Mouse (Mus musculus): ENCODE results near the gene Tgtp1. TPM values are rescaled to one million over a fixed set of nuclear protein-coding genes. Genes with fewer than 3 reads are reported as not detected.
"Not testable (repeated sequence)": the region's sequence is repeated elsewhere in the genome, so short reads cannot be mapped to it uniquely, and the experiment has no call there.

Gene Tgtp1
- polyA plus RNA-seq (2015; fragmentation: Nextera tagmentation; extraction: Ambion mirVana): 1.3 and 2.0 TPM in 2 replicates

- not testable (repeated sequence) for H3K9ac ChIP-seq; H3K36me3 ChIP-seq; H3K27ac ChIP-seq; ATAC-seq (ENCODE audit: insufficient read depth, low FRiP score, low read depth); H3K4me1 ChIP-seq; H3K9me3 ChIP-seq; H3K4me2 ChIP-seq; H3K27me3 ChIP-seq (replicated peaks); H3K4me3 ChIP-seq (replicated peaks)
- 25% methylated on average over 2 of the region's 2 CpGs for WGBS
Observed at GRCm38 (mm10) chr11:48994018-48994417, at the start of gene Tgtp1. TSS of gene Tgtp1 (minus strand) at chr11:48994172.

- not testable (repeated sequence) for H3K4me3 ChIP-seq (replicated peaks); H3K4me1 ChIP-seq; H3K27ac ChIP-seq; H3K4me2 ChIP-seq; H3K36me3 ChIP-seq; ATAC-seq (ENCODE audit: insufficient read depth, low FRiP score, low read depth); H3K9me3 ChIP-seq; H3K9ac ChIP-seq; H3K27me3 ChIP-seq (replicated peaks)
Observed at GRCm38 (mm10) chr11:49012074-49012473, 18.1 kb upstream of the Tgtp1 start.

DNA sequence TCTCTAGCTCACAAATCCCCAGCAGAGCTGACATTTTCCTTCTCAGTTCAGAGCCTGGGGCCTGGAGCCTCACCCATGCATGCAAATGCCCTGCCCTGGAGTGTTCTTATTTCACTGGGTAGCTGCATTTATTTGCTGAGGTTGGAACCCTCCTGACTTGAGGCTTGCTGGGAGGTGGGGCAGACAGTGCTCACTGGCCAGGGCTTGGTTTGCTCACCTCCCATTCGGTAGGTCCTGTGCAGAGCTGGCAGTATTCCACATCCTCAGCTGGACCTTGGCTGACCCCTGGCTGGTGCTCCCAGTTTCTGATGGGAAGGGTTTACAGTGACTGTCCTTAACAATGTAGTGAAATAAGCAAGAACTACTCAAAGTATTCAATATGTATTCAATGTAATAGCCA, 12.8 kb upstream of the Tgtp1 start:
- H3K27me3 ChIP-seq (replicated peaks); H3K4me3 ChIP-seq (replicated peaks); H3K27ac ChIP-seq; ATAC-seq (ENCODE audit: insufficient read depth, low FRiP score, low read depth); H3K4me1 ChIP-seq; H3K36me3 ChIP-seq; H3K4me2 ChIP-seq; H3K9me3 ChIP-seq; H3K9ac ChIP-seq: not testable (repeated sequence)
- WGBS: 20% methylated on average over 1 of the region's 1 CpGs

- not testable (repeated sequence) for ATAC-seq (ENCODE audit: insufficient read depth, low FRiP score, low read depth); H3K4me3 ChIP-seq (replicated peaks); H3K27me3 ChIP-seq (replicated peaks); H3K36me3 ChIP-seq; H3K9ac ChIP-seq; H3K4me1 ChIP-seq; H3K4me2 ChIP-seq; H3K27ac ChIP-seq; H3K9me3 ChIP-seq
- 56% methylated on average over 2 of the region's 2 CpGs for WGBS
Observed at GRCm38 (mm10) chr11:49006317-49006716, 12.3 kb upstream of the Tgtp1 start.

DNA sequence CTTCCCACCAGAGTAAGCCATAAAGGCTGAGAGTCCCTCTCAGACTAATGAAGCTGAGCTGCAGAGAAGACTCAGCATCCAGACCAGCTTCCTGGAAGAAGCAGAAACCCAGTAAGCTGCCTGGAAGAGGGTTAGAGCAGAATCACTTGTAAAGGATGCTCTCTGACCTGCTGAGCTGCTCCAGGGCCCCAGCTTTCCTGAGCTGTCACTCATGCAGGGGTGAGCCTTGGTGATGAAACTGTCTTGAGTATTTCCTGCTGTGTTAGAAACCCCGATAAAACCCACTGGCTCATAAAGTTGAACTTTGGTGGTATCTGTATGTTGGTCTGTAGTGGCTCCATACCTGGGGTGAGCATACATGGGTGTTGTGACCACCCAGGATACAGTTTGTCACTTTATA, 6.4 kb upstream of the Tgtp1 start:
- not testable (repeated sequence) for H3K36me3 ChIP-seq; H3K4me3 ChIP-seq (replicated peaks); H3K27ac ChIP-seq; H3K9me3 ChIP-seq; H3K4me1 ChIP-seq; H3K4me2 ChIP-seq; H3K9ac ChIP-seq; ATAC-seq (ENCODE audit: insufficient read depth, low FRiP score, low read depth); H3K27me3 ChIP-seq (replicated peaks)
- WGBS: 60% methylated on average over 1 of the region's 1 CpGs

GRCm38 (mm10) chr11:48993296-48993695, 676 bp downstream of the Tgtp1 start:
- not testable (repeated sequence) for H3K27me3 ChIP-seq (replicated peaks); H3K4me1 ChIP-seq; H3K36me3 ChIP-seq; H3K4me2 ChIP-seq; H3K9ac ChIP-seq; H3K4me3 ChIP-seq (replicated peaks); ATAC-seq (ENCODE audit: insufficient read depth, low FRiP score, low read depth); H3K27ac ChIP-seq; H3K9me3 ChIP-seq
- 38% methylated on average over 10 of the region's 10 CpGs for WGBS

GRCm38 (mm10) chr11:48991740-48992520, 2.0 kb downstream of the Tgtp1 start, which contains the start of gene Gm12185:
TSS of gene Gm12185 (minus strand) at chr11:48992226.
- not testable (repeated sequence) for H3K9ac ChIP-seq; ATAC-seq (ENCODE audit: insufficient read depth, low FRiP score, low read depth); H3K9me3 ChIP-seq; H3K4me1 ChIP-seq; H3K27ac ChIP-seq; H3K4me2 ChIP-seq; H3K27me3 ChIP-seq (replicated peaks); H3K4me3 ChIP-seq (replicated peaks); H3K36me3 ChIP-seq
- WGBS: 47% methylated on average over 4 of the region's 4 CpGs

DNA sequence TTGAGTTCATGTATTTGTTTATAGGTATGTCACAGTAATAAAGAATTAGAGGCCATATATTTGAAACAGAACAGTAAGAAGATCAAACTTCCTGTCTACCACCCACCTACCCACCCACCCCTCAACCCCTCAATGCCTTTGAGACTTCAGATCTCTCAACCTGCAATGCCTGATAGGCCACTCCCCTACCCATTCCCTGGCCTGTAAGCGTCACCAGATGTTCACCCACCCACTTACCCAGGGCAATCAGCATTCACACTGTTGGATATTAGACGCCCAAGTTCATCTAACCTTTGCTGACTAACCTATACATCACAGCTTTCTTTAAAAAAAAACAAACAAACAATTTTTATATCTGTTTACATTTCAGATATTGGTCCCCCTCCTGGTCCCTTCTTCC, 4.0 kb downstream of the Tgtp1 start:
- not testable (repeated sequence) for H3K4me1 ChIP-seq; H3K4me2 ChIP-seq; H3K9ac ChIP-seq; H3K36me3 ChIP-seq; H3K9me3 ChIP-seq; H3K27me3 ChIP-seq (replicated peaks); ATAC-seq (ENCODE audit: insufficient read depth, low FRiP score, low read depth); H3K27ac ChIP-seq; H3K4me3 ChIP-seq (replicated peaks)
- 49% methylated on average over 2 of the region's 2 CpGs for WGBS

DNA sequence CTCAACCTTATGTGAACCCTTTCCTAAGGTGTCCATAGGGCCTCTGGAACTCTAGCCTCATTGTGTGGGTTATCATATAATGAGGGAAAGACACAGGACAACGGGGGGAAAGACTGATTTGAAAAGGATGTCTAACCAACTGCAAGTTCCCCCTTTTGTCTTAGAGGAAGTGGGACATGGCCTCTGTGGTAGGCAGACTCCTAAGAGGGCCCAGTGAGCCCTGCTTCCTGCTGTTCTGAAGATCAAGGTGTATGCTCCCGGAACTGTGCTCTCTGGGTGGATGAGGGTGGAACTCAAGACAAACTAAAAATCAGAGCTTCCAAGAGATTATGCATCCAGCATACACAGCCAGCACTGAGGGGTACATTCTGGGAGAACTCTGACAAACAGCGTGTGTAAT, 5.8 kb downstream of the Tgtp1 start:
- 77% methylated on average over 2 of the region's 3 CpGs for whole genome bisulfite sequencing

GRCm38 (mm10) chr11:48982848-48983247, 11.1 kb downstream of the Tgtp1 start:
- ATAC-seq (ENCODE audit: insufficient read depth, low FRiP score, low read depth); H3K4me2 ChIP-seq; H3K9ac ChIP-seq; H3K4me1 ChIP-seq; H3K9me3 ChIP-seq; H3K36me3 ChIP-seq; H3K27ac ChIP-seq; H3K27me3 ChIP-seq (replicated peaks); H3K4me3 ChIP-seq (replicated peaks): not testable (repeated sequence)
- WGBS: no CpG with 5 or more reads among the region's 3 CpGs

More for the DNA sequence above, 5.8 kb downstream of the Tgtp1 start:
- not testable (repeated sequence) for H3K27ac ChIP-seq; H3K9ac ChIP-seq; H3K4me2 ChIP-seq; H3K4me3 ChIP-seq (replicated peaks); ATAC-seq (ENCODE audit: insufficient read depth, low FRiP score, low read depth); H3K4me1 ChIP-seq; H3K9me3 ChIP-seq; H3K27me3 ChIP-seq (replicated peaks); H3K36me3 ChIP-seq

- not testable (repeated sequence) for H3K9ac ChIP-seq; H3K27me3 ChIP-seq (replicated peaks); H3K4me2 ChIP-seq; H3K9me3 ChIP-seq; H3K4me1 ChIP-seq; H3K4me3 ChIP-seq (replicated peaks); H3K27ac ChIP-seq; ATAC-seq (ENCODE audit: insufficient read depth, low FRiP score, low read depth); H3K36me3 ChIP-seq
- WGBS: no CpG with 5 or more reads among the region's 5 CpGs
Observed at GRCm38 (mm10) chr11:48980052-48980451, 13.9 kb downstream of the Tgtp1 start.

GRCm38 (mm10) chr11:48979251-48979650, 14.7 kb downstream of the Tgtp1 start, which contains the start of gene 9930111J21Rik1:
TSS of gene 9930111J21Rik1 (minus strand) at chr11:48979398.
- ATAC-seq (ENCODE audit: insufficient read depth, low FRiP score, low read depth): not testable (repeated sequence)
- WGBS: no CpG with 5 or more reads among the region's 3 CpGs

More at GRCm38 (mm10) chr11:48979251-48979650, 14.7 kb downstream of the Tgtp1 start, which contains the start of gene 9930111J21Rik1:
- not testable (repeated sequence) for H3K4me1 ChIP-seq; H3K27ac ChIP-seq; H3K9me3 ChIP-seq; H3K27me3 ChIP-seq (replicated peaks); H3K36me3 ChIP-seq; H3K4me2 ChIP-seq; H3K9ac ChIP-seq; H3K4me3 ChIP-seq (replicated peaks)

Measured in stomach, embryonic 15.5 days (tissue).